Mouse (Mus musculus) kidney, embryonic 14.5 days (tissue): ENCODE results near the gene Epop. TPM values are rescaled to one million over a fixed set of nuclear protein-coding genes. Genes with fewer than 3 reads are reported as not detected.
A peak's percentile ranks its signal among the peaks of the same experiment; 100 is the strongest.

Experiments
- ATAC-seq: fragments of 200-750 bp; cut with Nextera tagmentation; 2 replicates; pipeline ENCODE4 v1.8.0; 2017; ENCODE audit warnings: moderate number of reproducible peaks, mild to moderate bottlenecking, moderate TSS enrichment, moderate library complexity; ENCODE audit not compliant: low FRiP score, low TSS enrichment
- H3K27ac ChIP-seq: fragments of 300-500 bp; sonication (generic); 2 replicates; pipeline ENCODE4 v1.5.1; 2014; ENCODE audit warnings: low read depth, mild to moderate bottlenecking, low read length, moderate library complexity, mixed read lengths
- H3K27me3 ChIP-seq: fragments of 300-500 bp; sonication (generic); 2 replicates; pipeline ENCODE4 v1.6.1; 2014; ENCODE audit warnings: mild to moderate bottlenecking, low read length; ENCODE audit not compliant: control insufficient read depth, insufficient read depth
- H3K36me3 ChIP-seq: fragments of 300-500 bp; sonication (generic); 2 replicates; pipeline ENCODE4 v1.6.1; 2014; ENCODE audit warnings: low read length, mixed read lengths; ENCODE audit not compliant: control insufficient read depth, insufficient read depth
- H3K4me1 ChIP-seq: fragments of 300-500 bp; sonication (generic); 2 replicates; pipeline ENCODE4 v1.6.1; 2014; ENCODE audit warnings: low read length, mixed read lengths; ENCODE audit not compliant: control insufficient read depth, insufficient read depth
- H3K4me2 ChIP-seq: fragments of 300-500 bp; sonication (generic); replicated peaks from 2 replicates; pipeline ENCODE4 v1.6.1; 2014; ENCODE audit warnings: low read depth, mild to moderate bottlenecking, low read length
- H3K4me3 ChIP-seq: fragments of 300-500 bp; sonication (generic); 2 replicates; pipeline ENCODE4 v1.5.1; 2014; ENCODE audit warnings: mild to moderate bottlenecking, low read length
- H3K9ac ChIP-seq: fragments of 300-500 bp; sonication (generic); 2 replicates; pipeline ENCODE4 v1.6.1; 2014; ENCODE audit warnings: low read depth, mild to moderate bottlenecking, low read length, moderate library complexity
- H3K9me3 ChIP-seq: fragments of 300-500 bp; sonication (generic); 2 replicates; pipeline ENCODE4 v1.6.1; 2016; ENCODE audit warnings: low read length; ENCODE audit not compliant: control insufficient read depth
- WGBS: fragments of 180-500 bp; shearing (Covaris S2); extraction: QIAGEN DNeasy Blood & Tissue Kit; methylation state at CpG from one replicate; pipeline ENCODE4 v1.1.7; 2014; 5-methylcytosine and 5-hydroxymethylcytosine counted together
- polyA plus RNA-seq: library from polyadenylated mRNA; unstranded; fragments of >200 nt; fragmentation: Nextera tagmentation; extraction: Ambion mirVana; gene quantifications from 2 replicates; pipeline ENCODE4 v1.2.1, GENCODE M21; 2014

Gene Epop
- polyA plus RNA-seq = 6.3 and 6.9 TPM in 2 replicates

GRCm38 (mm10) chr11:97629576-97629975, at the start of gene Epop:
Gene Epop (minus strand): TSS chr11:97629702.
- Histone ChIP-seq H3K27ac (no peak within 1 kb of the TSS), H3K4me2 (peak within 1 kb of the TSS; percentile 90), H3K27me3 (peaks cover 67% of the 10 kb centered on the region), H3K4me3 (peak within 1 kb of the TSS; percentile 75), H3K9ac (peak within 1 kb of the TSS; percentile 80), H3K4me1 (peaks cover 34% of the 10 kb centered on the region), H3K9me3 (no peaks in the 10 kb centered on the region), H3K36me3 (no peaks in the 10 kb centered on the region)
- peak; percentile 86 for ATAC-seq
- under 1% methylated on average over 40 of the region's 47 CpGs for WGBS

DNA sequence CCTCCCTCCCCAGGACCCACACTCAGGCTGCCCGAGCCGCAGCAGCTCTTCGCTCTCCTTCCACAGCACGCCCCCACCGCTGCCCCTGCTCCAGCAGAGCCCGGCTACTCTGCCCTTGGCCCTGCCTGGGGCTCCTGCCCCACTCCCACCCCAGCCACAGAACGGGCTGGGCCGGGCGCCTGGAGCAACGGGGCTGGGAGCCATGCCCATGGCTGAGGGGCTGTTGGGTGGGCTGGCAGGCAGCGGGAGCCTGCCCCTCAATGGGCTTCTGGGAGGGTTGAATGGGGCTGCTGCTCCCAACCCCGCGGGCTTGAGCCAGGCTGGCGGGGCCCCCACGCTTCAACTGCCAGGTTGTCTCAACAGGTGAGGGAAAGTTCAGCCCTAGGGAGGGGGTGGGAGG, 48.8 kb upstream of the Epop start:
- Histone ChIP-seq H3K4me2 (no peak overlapping the region), H3K27ac (no peak overlapping the region), H3K27me3 (no peaks in the 10 kb centered on the region), H3K9me3 (no peaks in the 10 kb centered on the region), H3K9ac (no peak overlapping the region), H3K4me3 (no peak overlapping the region), H3K4me1 (no peaks in the 10 kb centered on the region), H3K36me3 (peaks cover 93% of the 10 kb centered on the region)
- no peak for ATAC-seq
- 89% methylated on average over 15 of the region's 15 CpGs for WGBS

DNA sequence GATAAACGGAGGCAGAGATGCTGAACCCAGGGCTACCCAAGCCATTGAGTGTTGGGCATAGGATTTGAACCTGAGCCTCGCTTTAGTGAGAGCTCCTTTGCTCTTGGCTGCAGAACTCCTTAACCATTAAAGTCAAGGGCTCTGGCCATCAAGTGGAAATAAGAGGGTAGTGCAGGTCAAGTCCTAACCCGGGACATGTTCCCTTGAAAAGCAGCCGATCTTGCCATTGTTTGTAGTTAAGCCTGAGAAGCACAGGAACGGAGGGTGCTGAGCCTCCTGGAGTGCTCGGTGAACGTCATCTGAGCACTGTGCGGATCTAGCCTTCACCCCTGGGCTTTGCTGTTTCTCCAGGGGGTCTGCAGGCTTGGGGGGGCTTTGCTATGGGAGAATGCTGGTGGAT, 48.3 kb upstream of the Epop start:
- Histone ChIP-seq H3K36me3 (peaks cover 93% of the 10 kb centered on the region), H3K27ac (no peak overlapping the region), H3K4me2 (no peak overlapping the region), H3K9ac (no peak overlapping the region), H3K9me3 (no peaks in the 10 kb centered on the region), H3K27me3 (no peaks in the 10 kb centered on the region), H3K4me1 (no peaks in the 10 kb centered on the region), H3K4me3 (no peak overlapping the region)
- WGBS = 63% methylated on average over 8 of the region's 8 CpGs
- no peak for ATAC-seq

DNA sequence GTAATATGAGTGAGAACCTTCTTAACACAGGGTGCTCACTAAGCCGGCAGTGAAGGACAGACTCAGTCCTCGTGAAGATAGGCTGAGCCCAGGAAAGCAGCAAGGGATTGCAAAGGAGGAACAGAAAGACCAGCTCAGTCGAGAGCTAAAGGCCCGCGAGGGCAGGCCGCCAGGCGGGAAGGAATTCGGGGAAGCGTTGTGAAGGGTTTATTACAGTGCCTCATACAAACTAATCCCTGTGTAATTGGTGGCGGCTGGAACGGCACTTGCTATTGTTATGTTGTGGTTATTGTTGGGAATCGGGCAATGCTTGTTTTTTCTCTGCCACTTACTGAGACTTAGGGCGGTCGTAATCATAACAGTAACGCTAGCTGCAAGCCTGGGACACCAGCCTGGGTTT, 47.9 kb upstream of the Epop start:
- Histone ChIP-seq H3K27ac (no peak overlapping the region), H3K36me3 (peaks cover 94% of the 10 kb centered on the region), H3K9me3 (no peaks in the 10 kb centered on the region), H3K4me2 (no peak overlapping the region), H3K4me1 (no peaks in the 10 kb centered on the region), H3K9ac (no peak overlapping the region), H3K27me3 (no peaks in the 10 kb centered on the region), H3K4me3 (no peak overlapping the region)
- WGBS = 58% methylated on average over 15 of the region's 15 CpGs
- no peak for ATAC-seq

DNA sequence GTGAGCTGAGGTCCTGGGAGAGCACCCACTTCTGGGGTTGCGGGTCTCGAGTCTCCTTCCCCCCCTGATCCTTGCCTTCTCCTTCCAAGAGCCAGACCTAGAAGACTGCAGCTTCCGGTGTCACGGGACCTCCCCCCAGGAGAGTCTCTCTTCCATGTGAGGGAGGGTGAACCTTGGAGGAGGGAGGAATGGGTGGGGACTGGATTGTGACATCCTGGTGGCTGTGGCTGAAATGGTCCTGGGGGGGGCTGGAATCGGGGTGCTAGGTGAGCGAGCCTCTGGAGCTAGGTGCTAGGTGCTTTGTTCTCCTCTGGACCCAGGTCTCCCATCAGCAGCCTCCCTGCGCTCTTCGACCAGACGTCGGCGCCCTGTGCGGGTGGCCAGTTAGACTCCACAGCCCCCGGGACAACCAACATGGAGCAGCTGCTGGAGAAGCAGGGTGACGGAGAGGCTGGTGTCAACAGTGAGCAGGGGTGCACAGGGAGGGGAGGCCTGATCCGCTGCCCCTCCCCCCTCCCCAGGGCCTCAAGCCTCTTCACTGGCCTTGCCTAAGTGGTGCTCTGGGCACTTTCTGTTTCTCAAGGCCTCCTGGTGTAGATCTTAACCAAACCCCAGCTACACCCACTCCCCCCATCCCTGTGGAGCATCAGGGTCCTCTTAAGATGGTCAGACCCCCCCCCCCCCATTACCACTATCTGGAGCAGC, 46.7 kb upstream of the Epop start:
- ATAC-seq = no peak
- Histone ChIP-seq H3K36me3 (peaks cover 94% of the 10 kb centered on the region), H3K4me3 (no peak overlapping the region), H3K9me3 (no peaks in the 10 kb centered on the region), H3K4me1 (no peaks in the 10 kb centered on the region), H3K4me2 (no peak overlapping the region), H3K9ac (no peak overlapping the region), H3K27me3 (no peaks in the 10 kb centered on the region), H3K27ac (no peak overlapping the region)
- WGBS = 83% methylated on average over 15 of the region's 15 CpGs

GRCm38 (mm10) chr11:97673148-97673547, 43.6 kb upstream of the Epop start:
- WGBS = 91% methylated on average over 11 of the region's 11 CpGs
- Histone ChIP-seq H3K36me3 (peaks cover 97% of the 10 kb centered on the region), H3K27ac (no peak overlapping the region), H3K4me2 (no peak overlapping the region), H3K9ac (no peak overlapping the region), H3K4me3 (no peak overlapping the region), H3K27me3 (no peaks in the 10 kb centered on the region), H3K4me1 (peaks cover 27% of the 10 kb centered on the region), H3K9me3 (no peaks in the 10 kb centered on the region)
- no peak for ATAC-seq

GRCm38 (mm10) chr11:97671177-97671527, 41.6 kb upstream of the Epop start:
- 64% methylated on average over 2 of the region's 2 CpGs for WGBS
- Histone ChIP-seq H3K9me3 (no peaks in the 10 kb centered on the region), H3K27me3 (no peaks in the 10 kb centered on the region), H3K36me3 (peaks cover 94% of the 10 kb centered on the region), H3K4me1 (peaks cover 27% of the 10 kb centered on the region), H3K27ac (no peak overlapping the region), H3K9ac (no peak overlapping the region), H3K4me2 (no peak overlapping the region), H3K4me3 (no peak overlapping the region)
- no peak for ATAC-seq

DNA sequence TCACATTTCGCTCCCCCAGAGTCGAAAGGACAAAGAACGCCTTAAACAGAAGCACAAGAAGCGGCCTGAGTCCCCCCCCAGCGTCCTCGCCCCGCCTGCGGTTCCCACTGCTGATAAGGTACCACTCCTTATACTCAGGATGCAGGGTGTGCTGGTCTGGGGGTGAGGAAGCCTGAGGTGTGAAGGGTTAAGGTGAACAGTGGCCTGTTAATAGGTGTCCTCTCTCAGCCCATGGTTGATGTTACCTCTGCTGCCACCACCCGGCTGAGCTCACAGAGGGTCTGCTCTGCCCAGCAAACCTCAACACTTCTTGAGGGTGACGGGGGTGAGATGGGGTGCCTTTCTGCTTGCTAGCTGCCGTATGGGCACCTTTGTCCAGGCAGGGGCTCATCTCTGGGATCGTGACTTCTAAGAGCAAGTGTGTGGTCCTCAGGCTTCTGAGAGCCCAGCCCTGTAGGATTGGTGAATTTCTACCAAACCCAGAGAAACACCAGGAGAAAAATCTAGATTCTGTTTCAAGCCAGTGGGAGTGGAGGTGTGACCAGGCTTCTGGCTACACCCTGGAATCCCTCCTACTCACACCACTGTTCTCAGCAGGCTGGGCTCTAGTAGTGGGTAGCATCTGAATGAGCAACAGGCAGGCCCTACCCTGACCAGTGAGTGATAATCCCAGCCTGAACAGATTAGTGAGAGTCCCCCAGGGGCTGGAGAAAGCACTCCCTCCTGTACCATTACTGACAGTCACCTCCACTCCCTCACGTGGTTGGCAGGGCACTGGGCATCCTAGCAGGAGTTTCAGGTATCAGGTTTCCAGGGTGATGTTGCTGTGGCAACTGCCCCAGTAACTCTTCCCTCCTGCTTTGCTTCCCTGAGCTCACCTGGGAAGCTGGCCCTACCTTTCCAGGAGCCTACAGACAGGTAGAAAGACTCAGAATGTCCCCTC, 41.0 kb upstream of the Epop start:
- peak overlapping the region; percentile 42; the same call in 1 of the 2 replicates for H3K27ac ChIP-seq
- H3K4me2 ChIP-seq = no peak overlapping the region
- no peak overlapping the region for H3K9ac ChIP-seq
- ATAC-seq = no peak
- no peak overlapping the region for H3K4me3 ChIP-seq
- H3K27me3 ChIP-seq = no peaks in the 10 kb centered on the region
- no peaks in the 10 kb centered on the region for H3K9me3 ChIP-seq
- WGBS = 71% methylated on average over 13 of the region's 13 CpGs
- H3K4me1 ChIP-seq = peaks cover 27% of the 10 kb centered on the region
- H3K36me3 ChIP-seq = peaks cover 94% of the 10 kb centered on the region

- H3K9ac ChIP-seq = no peak overlapping the region
- H3K4me3 ChIP-seq = no peak overlapping the region
- ATAC-seq = no peak
- peaks cover 89% of the 10 kb centered on the region for H3K36me3 ChIP-seq
- WGBS = 36% methylated on average over 6 of the region's 6 CpGs
- H3K27ac ChIP-seq = peak overlapping the region; percentile 42; the same call in 1 of the 2 replicates
- peaks cover 31% of the 10 kb centered on the region for H3K4me1 ChIP-seq
- no peak overlapping the region for H3K4me2 ChIP-seq
- H3K27me3 ChIP-seq = no peaks in the 10 kb centered on the region
- H3K9me3 ChIP-seq = no peaks in the 10 kb centered on the region
These were observed 40.3 kb upstream of the Epop start for GRCm38 (mm10) chr11:97669829-97670228.
